Mouse (Mus musculus) layer of hippocampus, postnatal 14 days (tissue): ENCODE measurements around the gene Rnase11. TPM values are rescaled to one million over a fixed set of nuclear protein-coding genes. Genes with fewer than 3 reads are reported as not detected.

Experiments used
- DNase-seq, 2 experiments: peaks; one replicate each; pipeline ENCODE4 v3.0.0; 2021 to 2022; ENCODE audit warnings: low spot score in 2 of 2, mixed read lengths in 1 of 2
- long read RNA-seq, 2 experiments: library from polyadenylated mRNA; stranded (forward); transcript quantifications; one replicate each; pipeline ENCODE4 v2.0.0; 2021
- total RNA-seq, 2 experiments: library from RNA; stranded (reverse); gene quantifications; 2 replicates each; pipeline ENCODE4 v1.2.3; 2021

Gene Rnase11
- not detected for total RNA-seq
- long read RNA-seq, experiment 1, result 0 reads
- long read RNA-seq, experiment 2, result 0 reads

DNA sequence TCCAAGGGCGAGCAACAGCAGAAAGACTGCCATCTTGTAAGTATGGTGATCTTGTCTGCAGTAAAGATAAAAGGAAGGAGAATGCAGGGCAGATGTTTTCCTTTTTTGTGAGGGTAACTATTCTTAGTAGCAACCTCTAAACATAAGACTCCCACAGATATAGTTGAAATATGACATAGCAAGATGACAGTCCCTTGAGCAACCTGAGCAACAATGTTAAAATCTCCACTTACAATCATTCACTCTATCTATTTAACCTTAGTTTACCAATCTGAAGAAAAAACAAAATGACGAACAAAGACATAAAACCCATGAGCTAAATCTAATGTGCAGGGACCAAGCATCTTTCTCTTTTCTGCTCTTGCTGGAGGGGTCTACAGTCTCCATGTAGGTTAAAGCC lies at the start of gene Rnase11:
Rnase11 (minus strand) TSS at position 101 of the 400 bp plus-strand sequence.
- DNase-seq, result no peak

GRCm38 (mm10) chr14:51098921-51099320 lies 49.0 kb upstream of the Rnase11 start:
- no peak for DNase-seq

- peak; percentile 79 to 90 for DNase-seq
Observed at GRCm38 (mm10) chr14:51098300-51098699, 48.3 kb upstream of the Rnase11 start.

GRCm38 (mm10) chr14:51095736-51096524 lies 46.0 kb upstream of the Rnase11 start:
- DNase-seq, result no peak

GRCm38 (mm10) chr14:51094921-51095320 lies 45.0 kb upstream of the Rnase11 start:
- no peak for DNase-seq

GRCm38 (mm10) chr14:51094096-51094875 lies 44.3 kb upstream of the Rnase11 start:
- peak; percentile 23 to 44 for DNase-seq

DNA sequence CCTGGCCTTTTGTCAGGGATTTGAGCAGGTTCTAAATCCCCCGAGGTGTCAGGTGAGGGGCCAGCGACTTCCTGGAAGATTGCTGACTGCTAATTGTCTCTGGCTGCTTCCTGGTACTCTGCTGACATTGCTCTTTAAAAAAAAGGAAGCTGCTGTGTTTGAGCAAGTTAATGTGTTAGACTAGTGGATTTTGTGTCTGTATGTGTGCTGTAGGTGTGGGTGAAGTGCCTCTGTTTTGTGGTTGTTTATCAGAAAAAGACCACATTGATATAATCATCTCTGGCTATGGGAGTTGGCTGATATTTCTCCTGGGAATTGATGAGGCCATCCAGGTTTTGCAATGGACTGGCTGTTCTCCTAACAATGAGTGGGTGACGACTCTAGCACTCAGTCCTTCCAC lies 43.5 kb upstream of the Rnase11 start:
- no peak for DNase-seq

- DNase-seq, result peak in 1 of 2 experiments; percentile 14
Observed at GRCm38 (mm10) chr14:51092073-51092620, 42.2 kb upstream of the Rnase11 start.

DNA sequence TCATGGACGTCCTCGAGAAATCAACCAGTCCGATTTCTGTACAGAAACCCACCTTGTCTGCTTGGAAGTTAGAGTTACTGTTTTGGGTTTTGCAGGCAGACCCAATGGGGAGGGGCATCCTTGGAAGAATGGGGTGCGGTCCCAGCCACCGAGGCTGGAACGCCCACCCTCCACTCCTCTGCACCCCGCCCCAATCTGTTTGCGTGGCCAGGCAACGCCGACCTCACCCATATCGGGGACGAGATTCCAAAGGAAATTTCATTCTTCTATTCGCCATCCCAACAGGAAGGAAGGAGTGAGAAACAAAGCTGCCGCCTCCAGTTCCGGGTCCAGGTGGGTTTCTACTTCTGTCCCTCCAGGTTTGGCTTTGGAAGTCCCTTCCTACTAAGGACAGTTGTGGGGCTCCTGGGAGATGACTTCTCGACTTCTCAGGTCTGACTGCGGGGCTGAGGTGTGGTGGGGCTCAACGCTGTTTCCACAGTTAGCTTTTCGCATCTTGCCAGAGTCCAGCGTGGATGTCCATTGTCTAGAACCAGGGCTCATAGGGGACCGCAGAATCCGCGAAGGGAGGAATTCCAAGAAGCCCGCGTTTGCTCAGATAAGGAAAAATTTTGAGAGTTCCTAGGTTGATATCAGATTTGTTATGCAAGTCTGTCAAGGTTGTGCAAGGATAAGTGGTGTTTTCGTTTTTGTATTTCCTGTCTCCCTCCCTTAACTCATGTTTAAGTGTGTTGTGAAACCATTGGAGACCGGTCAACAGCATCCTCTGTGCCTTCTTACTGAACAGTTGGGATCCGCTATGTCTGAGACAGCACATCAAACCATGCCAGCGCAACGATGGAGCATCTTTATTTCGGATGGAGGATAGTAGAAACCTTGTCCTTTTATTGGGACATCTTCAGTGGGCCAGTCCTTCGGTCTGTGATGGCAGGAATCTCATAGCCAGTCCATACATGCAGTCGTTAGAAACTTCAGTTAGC lies 41.2 kb upstream of the Rnase11 start, which contains the start of the genes Rnase4 and Ang:
Rnase4 (plus strand) TSS at position 157 of the 980 bp plus-strand sequence.
Ang (plus strand) TSS at position 230 of the 980 bp plus-strand sequence.
- peak in 1 of 2 experiments; percentile 34 for DNase-seq

GRCm38 (mm10) chr14:51090077-51090781 lies 40.3 kb upstream of the Rnase11 start:
- DNase-seq, result peak; percentile 90 to 92

DNA sequence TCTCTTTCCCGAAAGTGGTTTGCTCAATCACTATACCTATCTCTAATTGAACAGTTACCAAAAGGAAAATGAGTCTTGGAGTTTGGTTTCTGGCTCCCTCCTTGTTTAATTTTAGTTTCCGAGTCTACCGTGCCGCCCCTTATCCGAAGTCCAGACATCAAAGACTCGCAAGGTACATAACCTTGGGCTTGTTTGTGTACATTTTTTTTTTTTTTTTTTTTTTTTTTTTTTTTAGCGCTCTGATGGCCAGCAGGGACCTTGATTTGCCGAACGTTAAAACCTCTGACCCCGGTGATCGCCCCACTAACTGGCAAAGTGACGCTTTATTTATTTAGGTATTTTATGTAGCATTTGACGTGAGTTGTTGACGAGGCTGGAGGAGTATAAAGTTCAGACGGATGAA lies 39.7 kb upstream of the Rnase11 start:
- no peak for DNase-seq

GRCm38 (mm10) chr14:51088970-51089673 lies 39.2 kb upstream of the Rnase11 start:
- peak; percentile 99 for DNase-seq

GRCm38 (mm10) chr14:51088166-51088969 lies 38.4 kb upstream of the Rnase11 start:
- DNase-seq, result peak; percentile 84 to 93

DNA sequence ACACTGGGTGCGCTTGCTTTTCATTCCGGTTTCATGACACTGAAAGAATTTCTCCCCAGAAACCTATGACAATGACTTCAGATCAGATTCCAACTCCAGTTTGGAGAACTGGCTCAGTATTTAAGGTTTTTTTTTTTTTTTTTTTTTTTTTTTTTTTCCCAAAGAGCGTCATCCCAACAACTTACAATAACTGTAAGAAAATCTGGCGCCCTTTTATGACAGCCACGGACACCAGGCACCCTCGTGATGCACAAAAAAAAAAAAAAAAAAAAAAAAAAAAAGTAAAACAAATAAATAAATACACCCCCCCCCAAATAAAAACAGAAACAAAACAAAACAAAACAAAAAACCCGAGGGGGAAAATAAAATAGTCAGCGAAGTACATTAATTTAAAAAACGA lies 37.8 kb upstream of the Rnase11 start:
- DNase-seq, result no peak

DNA sequence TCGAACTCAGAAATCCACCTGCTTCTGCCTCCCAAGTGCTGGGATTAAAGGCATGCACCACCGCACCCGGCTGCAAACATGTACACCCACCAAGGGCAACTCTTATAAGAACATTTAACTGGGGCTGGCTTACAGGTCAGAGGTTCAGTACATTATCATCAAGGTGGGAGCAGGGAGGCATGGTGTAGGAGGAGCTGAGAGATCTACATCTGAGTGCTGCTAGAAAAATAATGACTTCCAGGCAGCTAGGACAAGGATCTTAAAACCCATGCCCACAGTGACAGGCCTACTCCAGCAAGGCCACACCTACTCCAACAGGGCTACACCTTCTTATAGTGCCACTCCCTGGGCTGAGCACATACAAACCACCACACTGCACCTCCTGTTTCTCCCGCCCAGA lies 35.9 kb upstream of the Rnase11 start:
- no peak for DNase-seq

DNA sequence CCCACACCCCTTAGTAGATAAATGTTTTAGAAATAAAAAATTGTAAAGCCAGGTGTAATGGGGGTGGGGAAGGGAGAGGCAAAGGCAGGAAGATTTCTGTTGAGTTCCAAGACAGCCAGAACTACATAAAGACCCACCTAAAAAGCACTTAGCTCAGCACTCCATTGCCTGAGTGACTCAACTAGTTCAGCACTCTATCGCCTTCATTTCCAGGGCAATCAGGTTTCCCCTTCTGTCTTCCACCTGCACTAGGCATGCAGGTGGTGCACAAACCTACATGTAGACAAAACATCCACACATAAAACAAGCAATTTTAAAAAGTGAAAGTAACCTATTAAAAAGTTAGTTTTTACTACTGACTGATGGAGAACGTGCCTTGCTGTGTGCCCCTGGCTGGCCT lies 35.1 kb upstream of the Rnase11 start:
- DNase-seq, result no peak

DNA sequence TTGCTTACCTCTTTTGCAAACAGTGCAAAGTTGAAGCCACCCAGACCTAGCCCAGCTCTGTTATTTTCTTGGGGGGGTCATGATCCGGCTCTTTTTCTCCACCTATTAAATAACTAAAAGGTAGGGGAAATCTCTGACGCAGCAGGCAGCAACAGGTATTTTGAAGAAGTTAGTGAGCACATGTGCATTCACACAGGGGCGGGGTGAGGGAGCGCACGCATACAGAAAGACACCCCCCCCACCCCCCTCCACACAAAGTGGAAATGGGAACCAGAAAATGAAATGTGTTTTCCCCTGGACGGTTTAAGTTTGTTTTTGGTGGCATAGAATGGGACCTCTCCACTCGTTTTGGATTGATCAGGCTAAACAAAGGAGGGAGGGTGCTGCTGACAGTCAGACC lies 33.8 kb upstream of the Rnase11 start:
- no peak for DNase-seq
